Mouse (Mus musculus): ENCODE data around the gene Baat.
"Not testable (repeated sequence)": the region's sequence is repeated elsewhere in the genome, so short reads cannot be mapped to it uniquely, and the experiment has no call there.

Baat gene
- long read RNA-seq, experiment 1, result 0 reads
- long read RNA-seq, experiment 2, result 0 reads

DNA sequence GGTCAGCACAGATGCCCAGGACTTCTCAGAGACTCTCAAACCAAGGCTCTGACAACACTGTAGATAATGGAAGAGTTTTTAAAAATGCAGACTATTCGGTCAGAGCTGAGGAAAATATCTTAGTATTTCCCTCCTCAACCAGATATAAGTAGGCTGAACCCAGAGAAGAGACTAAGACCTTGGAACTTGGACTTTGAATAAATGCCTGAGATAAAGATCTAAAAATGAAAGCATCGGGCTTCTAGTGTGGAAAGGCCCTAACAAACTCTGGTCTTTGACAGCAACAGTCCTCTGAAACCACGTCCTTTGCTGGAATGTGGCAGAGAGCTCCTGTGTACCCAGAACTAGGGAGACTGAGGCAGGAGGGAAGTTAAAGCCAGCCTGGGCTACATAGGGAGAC is at the start of gene Baat:
Baat (minus strand) TSS at position 172 of the 400 bp plus-strand sequence.
- intact Hi-C loops (cut with DNase I), result no loop called here

DNA sequence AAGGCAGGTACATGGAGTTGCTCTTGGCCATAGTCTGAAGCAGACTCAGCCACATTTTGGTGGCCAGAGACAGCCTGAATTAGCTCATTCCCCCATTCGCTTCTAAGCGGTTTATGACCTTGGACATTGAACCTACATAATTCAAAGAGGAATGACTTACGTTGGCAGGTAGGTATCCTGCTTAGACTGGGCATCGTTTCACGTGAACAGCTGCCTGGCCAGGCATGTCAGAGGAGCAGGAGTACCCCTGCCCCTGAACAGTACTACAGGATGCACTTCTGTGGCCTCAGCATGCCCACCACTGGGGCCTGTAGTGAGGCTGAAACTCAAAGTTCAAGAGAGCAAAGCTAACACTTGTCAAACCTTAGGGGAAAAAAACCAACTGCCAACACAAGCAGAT is 47.0 kb upstream of the Baat start:
- intact Hi-C loops (cut with DNase I), result no loop called here

DNA sequence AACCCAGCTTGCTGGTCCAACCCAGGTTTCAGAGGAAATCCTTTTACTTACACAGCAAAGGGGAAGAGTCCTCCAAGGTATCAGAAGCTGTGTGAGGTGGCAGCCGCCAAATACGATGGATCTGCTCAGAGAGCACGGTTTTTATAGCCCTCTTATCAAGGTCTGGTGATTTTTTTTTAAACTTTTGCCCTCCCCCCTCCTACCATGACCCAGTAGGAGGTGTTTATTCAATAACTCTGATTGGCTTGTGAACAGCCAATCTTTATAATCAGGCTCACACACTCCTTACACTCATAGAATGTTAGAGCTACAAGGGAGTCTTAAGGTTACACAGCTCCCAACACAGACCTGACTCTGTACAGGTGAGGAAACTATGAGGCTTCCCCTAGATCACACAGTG is 43.0 kb upstream of the Baat start, which contains the start of gene Aldob:
Aldob (minus strand) TSS at position 164 of the 400 bp plus-strand sequence.
- intact Hi-C loops (cut with DNase I), result no loop called here

DNA sequence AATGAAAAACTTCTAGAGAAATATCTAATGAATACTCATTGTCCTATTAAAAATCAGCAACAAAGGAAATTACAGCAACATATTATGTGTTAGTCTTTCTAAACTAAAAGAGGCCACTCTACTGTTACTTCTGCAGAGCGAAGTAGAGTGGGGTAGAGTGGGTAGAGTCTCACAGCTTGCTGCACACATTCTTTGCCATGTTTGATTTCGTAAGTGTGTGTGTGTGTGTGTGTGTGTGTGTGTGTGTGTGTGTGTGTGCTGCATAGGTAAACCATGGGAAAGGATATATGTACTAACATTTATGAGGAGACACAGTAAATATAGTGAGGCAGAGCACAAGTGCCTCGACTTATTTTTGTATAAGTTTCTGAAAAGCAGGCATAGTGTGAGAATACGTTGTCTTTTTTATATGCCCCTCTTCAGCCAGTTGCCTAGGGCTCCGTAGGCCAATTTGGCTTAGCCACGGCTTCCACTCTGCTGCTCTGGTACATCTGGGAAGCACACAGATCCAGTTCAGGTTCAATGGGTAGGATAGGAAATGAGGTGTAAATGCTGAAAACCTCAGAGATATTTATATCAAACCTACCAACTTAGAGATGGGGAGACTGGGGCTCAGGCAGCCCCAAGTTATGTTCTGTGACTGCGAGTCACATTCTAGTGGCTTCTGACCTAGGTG is 41.3 kb upstream of the Baat start:
- intact Hi-C loops (cut with DNase I), result no loop called here

DNA sequence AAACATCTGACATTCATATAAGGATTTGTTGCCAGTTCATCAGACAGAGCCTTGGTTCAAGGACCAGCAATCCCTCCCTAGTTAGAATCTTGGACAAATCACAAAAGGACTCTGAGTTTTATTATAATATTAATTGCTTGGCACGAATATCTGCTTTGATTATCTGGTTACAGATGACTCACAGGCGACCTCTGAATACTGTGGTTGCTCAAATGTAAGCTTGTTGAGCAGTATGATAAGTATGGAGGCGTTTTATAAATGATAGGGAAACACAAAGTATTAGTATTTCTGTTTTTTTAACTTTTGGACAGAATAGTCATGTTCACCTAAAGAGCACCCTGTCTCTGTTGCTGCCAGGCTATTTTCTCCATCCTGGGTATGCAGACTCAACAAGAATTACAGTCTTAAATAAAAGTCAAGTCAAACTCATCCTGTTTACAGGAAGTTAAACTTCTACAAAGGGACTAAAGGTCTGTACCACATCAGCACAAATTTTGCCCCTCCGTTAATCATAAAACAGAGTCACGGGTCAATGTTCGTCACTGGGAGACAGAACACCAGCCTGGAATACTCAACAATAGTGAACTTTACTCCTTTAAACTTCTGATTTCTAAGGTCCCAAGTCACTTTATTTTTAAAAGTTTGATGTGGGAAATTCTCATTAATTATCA is 40.7 kb upstream of the Baat start:
- intact Hi-C loops (cut with DNase I), result no loop called here

DNA sequence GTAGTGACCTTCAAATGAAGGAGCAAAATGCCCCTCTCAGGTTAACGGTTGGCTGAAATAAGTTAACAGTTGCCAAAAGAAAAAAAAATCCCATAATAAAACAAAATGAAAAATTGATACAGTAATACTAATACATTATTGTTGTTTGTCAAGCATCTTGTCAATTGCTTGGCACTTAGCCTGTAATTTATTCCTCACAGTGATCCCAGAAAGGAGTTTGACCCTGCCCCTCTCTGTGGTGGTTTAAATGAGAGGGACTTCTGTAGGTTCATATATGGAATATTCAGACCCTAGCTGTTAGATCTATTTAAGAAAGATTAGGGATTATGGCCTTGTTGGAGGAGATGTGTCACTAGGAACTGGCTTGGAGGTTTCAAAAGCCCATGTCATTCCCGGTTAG is 39.7 kb upstream of the Baat start:
- intact Hi-C loops (cut with DNase I), result no loop called here

DNA sequence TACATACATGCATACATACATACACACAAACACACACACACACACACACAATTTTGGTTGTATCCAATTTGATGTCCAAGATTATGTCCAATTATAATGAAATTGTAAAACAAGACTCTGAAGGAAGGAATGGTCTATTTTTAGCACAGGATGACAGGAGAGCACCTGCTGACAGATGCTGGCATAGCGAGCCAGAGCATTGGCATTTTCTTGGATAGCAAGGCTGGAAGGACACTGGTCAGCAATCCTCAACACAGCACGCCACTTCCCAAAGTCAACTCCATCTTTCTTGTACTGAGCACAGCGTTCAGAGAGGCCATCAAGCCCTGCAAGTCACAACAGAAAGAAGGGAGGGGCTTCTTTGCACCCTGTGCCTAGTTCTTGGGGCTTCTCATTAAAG is 34.6 kb upstream of the Baat start:
- intact Hi-C loops (cut with DNase I), result no loop called here

DNA sequence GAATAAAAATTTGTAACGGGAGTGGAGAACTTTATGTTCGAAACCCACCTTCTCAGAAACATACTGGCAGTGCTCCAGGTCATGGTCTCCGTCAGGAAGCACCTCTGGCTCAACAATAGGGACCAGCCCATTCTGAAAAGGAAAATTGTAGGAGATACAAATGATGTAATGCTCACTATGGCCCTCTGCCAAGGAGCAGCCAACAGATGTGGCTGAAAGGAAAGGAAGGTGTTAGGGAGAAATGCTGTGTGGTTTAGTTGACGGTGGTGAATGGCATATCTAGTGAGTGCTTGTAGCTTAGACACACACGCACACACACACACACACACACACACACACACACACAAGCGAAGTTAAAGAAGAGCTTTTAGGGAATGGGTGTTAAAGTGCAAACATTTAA is 33.3 kb upstream of the Baat start:
- intact Hi-C loops (cut with DNase I), result no loop called here

DNA sequence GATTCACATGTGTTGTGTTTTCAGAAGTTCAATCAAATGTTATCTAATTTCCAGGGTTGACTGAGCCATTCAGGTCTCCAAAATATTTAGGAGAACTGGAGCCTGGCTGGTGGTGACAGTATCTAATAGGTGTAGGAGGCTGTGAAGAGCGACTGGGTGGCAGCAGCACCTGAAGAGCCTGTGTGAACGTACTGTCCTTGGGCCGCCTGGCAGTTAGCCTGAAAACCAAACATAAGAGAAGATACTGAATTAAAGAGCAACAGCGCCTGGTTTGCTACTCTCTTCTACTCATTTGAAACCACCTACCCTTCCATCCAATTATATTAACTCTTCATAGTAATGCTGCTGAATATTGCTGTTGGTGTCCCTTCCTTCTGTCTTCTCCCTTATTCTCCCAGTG is 30.3 kb upstream of the Baat start:
- intact Hi-C loops (cut with DNase I), result no loop called here

DNA sequence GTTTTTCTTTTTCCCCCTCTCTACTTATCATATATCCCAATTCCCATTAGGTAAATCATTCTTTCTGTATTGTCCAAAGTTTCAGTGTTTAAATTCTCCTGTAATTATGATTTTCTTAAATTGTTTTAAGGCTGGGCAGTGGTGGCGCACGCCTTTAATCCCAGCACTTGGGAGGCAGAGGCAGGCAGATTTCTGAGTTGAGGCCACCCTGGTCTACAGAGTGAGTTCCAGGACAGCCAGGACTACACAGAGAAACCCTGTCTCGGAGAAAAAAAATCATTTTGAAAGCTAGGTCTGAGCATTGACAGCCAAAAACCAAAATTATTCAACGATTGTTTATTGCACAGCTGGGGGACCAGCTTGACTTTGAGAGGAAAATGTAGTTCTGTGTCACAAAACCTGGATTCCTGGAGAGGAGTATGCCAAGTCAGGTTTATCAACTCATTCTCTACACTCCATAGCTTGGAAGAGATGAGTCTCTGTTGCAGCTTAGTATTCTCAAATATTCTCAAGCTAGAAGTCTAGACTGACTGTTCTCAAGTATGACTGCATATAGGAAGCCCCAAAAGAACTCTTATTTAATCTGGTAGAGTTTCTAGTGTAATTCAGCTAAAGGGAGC is 29.4 kb upstream of the Baat start:
- intact Hi-C loops (cut with DNase I), result no loop called here

DNA sequence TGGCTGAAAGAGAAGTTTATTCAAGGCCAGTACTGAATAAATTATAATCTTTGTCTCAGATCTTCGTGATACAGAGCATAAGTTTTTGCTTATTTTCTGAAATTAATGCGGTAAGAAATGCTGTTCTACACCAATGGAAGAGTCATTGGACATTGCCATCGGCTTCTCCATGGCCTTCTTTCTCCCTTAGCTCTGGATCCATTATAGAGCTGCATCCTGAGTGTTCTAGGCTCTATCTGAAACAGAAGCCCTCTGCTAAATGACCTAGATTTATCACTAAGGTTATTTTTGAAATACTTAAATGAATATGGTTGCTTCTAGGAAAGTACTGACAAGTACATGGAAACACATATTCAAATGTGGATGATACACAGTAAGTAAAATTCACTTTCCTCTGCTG is 28.7 kb upstream of the Baat start:
- intact Hi-C loops (cut with DNase I), result no loop called here

DNA sequence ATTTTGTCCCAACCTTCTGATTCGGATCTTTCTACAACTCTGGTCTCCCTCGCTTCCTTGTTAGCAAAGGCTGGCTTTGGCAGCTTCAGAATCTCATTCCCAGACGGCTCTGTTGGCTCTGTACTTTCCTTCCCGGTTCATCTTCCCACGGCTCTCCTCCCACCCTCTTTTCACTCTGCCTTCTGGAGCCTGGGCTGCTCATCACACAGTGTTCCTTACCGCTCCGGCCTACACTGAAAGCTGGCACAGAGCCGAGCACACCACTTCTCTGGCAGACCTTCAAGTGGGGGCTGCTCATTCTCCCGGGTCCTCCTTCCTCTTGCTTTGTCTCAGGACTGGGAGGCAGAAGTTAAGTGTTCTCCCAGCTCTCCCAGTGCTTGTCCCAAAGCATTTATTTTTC is 16.2 kb upstream of the Baat start:
- intact Hi-C loops (cut with DNase I), result no loop called here

DNA sequence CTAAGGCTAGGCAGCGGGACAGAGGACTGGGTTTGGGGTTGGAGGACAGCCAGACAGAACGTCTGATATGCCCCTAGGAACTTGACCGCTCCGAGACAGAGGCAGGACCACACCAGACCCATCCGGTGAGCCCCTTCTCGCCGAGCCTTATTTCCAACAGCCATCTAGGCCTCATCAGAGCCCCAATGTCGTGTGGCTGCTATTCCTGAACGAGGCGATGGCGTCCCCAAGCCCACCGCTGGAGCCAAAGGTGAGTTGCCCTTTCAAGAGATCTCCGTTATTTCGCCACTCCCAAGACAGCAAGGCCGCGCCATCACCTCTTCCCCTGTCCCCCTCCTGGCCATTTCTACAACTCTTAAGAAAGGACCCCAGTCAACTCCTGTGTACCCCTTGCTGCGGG is 15.0 kb upstream of the Baat start:
- intact Hi-C loops (cut with DNase I), result no loop called here

DNA sequence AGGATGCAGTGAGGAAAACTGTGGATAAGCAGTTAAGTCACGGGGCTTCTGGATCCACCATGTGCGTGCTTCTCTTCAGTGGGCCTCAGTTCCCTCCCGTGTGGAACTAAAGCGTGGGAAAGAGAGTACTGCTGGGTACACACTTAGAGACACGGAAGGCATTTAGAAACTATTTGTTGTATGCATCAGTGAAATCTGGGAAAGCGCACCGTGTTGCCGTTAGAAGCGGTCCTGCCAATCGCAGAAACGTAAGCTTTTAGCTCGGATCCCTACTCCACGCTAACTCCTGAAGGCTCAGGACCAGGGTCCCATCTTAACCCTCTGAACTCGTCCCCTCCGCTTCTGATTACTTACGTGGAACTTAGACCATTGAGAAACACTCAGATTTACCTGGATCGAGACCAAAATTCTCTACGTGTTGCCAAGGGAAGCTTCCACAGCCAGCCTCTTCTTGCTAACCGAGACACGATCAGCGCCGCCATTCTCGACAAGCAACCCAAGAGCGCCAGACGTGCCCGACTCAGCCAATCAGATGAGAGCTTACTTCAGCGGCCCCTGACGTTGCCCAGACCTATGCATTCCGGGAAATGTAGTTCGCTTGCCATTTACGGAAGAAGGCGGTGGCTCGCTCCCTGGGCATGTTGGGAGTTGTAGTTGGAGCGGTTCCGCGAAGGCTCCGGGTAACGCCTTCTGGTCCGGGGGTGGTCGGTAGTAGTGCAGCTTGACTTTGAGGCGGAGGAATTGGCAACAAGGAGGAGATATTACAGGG is 14.4 kb upstream of the Baat start, which contains the start of the genes Mrpl50 and Zfp189:
Mrpl50 (minus strand) TSS at position 522 of the 769 bp plus-strand sequence.
Zfp189 (plus strand) TSS at position 605 of the 769 bp plus-strand sequence.
- intact Hi-C loops (cut with DNase I), result no loop called here

DNA sequence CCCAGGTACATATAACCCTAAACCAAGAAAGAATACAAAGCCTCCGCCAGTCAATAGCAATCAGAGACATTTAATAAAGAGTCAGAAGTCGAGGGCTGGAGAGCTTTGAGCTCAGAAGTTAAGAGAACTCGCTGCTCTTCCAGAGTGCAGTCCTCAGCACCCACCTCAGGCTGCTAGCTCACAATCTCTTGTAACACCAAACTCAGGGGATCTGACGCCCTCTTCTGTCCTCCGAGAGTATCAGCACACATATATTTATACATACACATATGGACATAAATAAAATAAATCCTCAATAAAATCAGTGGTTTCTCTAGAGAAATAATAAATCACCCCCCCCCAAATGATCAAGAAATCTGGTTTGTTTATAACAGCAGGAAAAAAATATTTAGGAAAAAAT is 13.1 kb upstream of the Baat start:
- intact Hi-C loops (cut with DNase I), result no loop called here

DNA sequence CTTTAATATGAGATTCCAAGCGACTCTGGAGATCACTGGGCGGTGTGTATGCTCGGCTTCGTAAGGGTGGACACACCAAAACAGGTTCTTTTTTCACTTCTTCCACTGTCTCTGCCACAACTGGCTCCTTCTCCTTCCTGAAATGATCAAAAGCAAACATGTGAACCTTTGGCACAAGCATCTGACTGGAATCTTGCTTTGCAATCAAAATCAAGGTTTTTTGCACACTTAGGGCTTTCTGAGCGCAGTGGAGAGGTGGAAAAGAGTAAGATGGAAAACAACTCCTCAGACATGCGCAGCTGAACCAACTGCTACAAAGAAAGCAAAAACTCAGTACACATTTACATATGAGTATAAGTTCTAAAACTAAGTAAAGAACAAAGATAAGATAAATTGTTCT is 8.1 kb upstream of the Baat start:
- intact Hi-C loops (cut with DNase I), result no loop called here

DNA sequence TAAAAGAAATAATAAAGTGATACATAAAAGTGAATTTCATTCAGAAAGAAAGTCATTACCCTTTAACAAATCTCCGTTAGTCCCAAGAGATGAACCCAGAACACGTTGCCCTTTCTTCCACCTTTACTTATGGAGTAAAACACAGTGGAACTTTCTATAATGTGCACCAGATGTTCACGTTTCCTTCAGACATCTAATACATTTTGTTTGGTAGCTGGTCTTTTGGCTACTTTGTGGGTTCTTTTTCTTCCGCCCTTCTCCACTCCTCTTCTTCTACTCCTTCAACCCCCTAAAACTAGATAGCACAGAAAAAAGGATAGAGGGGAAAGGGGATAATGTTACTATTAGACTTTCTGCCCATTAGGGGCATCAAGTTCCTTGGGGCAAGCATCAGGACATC is 6.3 kb upstream of the Baat start:
- intact Hi-C loops (cut with DNase I), result no loop called here

DNA sequence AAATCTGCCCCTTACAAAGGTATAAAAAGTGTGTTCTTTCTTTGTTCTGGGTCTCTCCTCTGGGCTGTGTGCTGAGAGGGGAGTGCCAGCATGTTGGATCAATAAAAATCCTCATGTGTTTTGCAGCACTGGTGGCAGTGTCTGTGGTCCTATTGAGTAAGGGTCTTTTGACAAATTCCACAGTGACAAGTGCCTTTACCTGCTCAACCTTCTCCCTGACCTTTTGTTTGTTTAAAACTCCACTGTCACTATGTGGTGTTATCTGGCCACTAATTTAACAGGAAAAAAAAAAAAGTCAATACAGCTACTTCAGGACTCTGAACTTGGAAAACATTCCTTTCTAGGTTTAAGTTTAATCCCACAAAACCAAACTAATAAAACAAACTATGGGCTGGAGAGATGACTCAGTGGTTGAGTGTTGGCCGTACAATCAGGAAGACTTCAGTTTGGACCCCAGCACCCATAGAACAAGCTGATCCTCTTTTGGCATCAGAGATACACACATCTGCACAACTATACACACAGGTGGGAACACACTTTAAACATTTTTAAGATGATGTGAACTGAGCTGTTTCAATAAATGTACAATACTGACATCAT is 4.0 kb upstream of the Baat start:
- intact Hi-C loops (cut with DNase I), result not testable (repeated sequence)

DNA sequence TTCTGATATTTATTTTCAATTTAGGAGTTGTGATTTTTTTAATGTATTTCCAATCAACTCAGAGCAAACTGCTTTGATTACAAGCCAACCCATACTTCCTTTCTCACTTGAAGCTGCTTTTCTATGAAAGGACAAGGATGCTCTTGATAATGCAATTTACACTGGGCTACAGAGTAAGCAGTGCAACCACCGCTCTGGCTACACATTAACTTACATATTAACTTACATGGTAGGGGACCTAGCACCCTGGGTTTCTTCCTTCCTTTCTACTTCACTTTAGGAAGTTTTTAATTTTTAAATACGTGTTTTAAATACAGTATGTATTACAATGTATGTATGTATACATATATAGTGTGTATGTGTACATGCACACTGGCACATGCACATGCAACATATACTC is 2.8 kb upstream of the Baat start:
- intact Hi-C loops (cut with DNase I), result no loop called here

DNA sequence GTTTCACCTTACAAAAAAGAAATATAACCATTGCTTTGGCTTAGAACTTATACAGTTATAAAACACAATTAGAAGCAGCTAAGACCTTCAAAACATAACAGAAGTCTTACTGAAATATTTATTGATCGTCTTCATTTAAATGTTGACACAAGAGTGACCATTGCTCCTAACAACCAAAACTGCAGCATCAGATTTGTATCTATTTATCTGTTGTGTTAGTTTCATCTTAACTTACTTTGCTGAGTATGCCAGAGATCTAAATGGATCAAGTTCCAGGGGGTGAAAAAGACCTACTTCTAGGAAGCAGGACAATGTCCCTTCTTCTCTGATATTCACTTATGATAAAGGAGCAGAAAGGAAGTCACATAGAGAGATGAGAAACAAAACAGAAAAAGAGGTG is 2.8 kb downstream of the Baat start:
- intact Hi-C loops (cut with DNase I), result no loop called here

DNA sequence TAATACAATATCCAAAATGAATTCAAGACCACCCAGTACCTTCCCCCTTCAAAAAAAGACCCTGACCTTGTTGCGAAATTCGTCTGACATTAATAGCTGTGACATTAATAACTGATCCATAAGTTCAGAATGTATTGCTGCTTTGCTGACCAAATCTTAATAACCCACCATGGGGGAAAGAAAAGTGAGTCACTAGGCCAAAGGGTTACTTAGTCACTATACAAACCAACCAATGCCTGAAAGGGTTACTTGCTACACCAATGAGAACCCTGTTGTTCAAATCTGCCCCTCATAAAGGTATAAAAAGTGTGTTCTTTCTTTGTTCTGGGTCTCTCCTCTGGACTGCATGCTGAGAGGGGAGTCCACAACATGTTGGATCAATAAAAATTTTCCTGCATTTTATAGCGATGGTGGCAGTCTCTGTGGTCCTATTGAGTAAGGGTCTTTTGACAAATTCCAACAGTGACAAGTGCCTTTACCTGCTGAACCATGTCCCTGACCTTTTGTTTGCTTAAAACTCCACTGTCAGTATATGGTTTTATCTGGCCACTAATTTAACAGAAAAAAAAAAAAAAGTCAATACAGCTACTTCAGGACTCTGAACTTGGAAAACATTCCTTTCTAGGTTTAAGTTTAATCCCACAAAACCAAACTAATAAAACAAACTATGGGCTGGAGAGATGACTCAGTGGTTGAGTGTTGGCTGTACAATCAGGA is 20.3 kb downstream of the Baat start:
- intact Hi-C loops (cut with DNase I), result not testable (repeated sequence)
